Mouse (Mus musculus): Measurements from ENCODE around the gene Sesn3. TPM values are rescaled to one million over a fixed set of nuclear protein-coding genes. Genes with fewer than 3 reads are reported as not detected.
"Not testable (repeated sequence)": the region's sequence is repeated elsewhere in the genome, so short reads cannot be mapped to it uniquely, and the experiment has no call there.

Sesn3 gene
- total and polyA plus RNA-seq, 3 experiments = 19.4 to 65.1 (median 58.8) TPM

DNA sequence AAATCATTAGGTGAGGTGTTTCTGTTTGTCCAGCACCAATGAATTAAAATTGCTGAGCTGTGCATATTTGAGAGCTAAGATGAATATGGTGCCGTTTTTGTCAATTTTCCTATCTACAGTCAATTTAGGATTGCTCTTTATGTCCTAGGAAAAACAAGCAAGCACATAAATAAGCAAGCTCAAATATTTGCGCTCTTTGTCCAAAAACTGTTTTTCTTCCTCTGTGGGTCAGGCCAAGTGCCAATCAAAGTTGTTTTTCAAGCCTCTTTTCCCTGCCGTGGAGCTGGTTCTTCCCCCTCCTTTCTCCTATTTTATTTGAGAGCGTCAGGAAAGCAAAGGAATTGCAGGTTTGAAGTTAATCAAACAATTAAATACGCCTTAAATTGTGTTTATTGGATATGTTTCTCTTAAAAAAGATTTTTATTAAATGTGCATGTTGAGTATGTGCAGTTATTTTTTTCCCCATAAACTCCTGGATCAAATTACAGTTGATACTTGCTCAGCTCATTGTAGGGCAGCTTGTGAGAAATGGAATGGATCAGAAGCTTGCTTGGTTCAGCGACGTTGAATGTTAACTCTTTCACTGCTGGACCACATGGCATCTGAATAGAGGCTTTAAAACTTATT is 2.6 kb downstream of the Sesn3 start:
- no peak for DNase-seq

DNA sequence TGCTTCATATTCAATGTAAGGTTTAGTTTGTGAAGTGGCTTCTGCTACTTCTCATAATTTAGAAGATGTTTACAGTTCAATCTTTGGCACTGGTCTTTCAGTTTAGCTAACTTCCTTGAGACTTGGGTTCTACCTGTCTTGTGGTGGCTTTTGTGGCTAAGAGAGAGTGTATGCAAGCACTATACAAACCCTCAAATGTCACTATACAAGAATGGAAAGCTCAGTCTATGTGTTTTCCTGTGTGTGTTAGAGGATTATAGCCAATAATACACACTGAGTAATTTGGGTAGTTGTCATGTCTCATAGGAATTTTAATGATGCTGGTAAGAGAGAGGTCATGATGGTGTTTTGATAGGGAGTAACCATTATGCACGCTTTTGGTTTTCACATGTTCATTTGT is 5.8 kb downstream of the Sesn3 start:
- DNase-seq = no peak

- DNase-seq = peak; percentile 68
These were observed 10.2 kb downstream of the Sesn3 start for GRCm38 (mm10) chr9:14285036-14285435.

- DNase-seq = no peak
These were observed 12.4 kb downstream of the Sesn3 start for GRCm38 (mm10) chr9:14287234-14287633.

- no peak for DNase-seq
These were observed 13.6 kb downstream of the Sesn3 start for GRCm38 (mm10) chr9:14288500-14288899.

GRCm38 (mm10) chr9:14293866-14294265 is 19.0 kb downstream of the Sesn3 start:
- no peak for DNase-seq

- DNase-seq = no peak
These were observed 21.0 kb downstream of the Sesn3 start for GRCm38 (mm10) chr9:14295680-14296440.

- no peak for DNase-seq
These were observed 22.3 kb downstream of the Sesn3 start for GRCm38 (mm10) chr9:14297204-14297603.

DNA sequence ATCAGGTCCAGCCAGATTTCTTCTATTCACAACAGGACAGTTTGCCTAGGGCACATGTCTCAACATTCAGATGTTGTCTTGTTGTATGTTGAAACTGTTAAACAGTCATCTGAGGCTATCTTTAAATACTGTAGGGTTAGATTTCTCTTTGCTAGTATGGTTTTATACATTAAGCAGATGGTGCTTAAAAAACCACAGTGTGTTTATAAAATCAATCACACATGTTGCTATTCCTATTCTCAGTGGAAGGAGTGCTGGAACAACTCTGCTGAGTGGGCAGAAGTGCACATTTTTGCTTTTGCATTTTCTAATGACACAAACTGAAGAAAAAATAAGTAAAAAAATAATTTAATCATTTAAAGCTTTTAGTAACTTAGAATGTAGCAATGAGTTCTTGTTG is 25.0 kb downstream of the Sesn3 start:
- no peak for DNase-seq

DNA sequence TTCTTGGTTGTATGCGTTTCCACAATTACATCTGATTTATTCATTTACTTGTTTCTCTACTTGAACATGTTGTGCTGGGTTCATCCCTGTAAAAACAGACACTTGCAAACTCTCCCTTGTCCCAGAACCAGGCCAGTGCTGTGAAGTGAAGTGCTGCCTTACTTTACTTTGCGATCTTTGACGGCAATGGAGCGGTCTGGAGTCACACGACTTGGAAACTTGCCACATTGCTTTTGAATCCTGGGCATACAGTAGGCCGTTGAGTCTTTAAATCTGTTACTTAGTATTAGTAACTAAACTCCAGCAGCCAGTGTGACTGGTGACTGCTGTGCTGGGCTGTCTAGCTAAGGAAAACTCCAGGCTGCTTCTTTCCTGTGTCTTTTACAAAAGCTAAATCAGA is 25.9 kb downstream of the Sesn3 start:
- no peak for DNase-seq

DNA sequence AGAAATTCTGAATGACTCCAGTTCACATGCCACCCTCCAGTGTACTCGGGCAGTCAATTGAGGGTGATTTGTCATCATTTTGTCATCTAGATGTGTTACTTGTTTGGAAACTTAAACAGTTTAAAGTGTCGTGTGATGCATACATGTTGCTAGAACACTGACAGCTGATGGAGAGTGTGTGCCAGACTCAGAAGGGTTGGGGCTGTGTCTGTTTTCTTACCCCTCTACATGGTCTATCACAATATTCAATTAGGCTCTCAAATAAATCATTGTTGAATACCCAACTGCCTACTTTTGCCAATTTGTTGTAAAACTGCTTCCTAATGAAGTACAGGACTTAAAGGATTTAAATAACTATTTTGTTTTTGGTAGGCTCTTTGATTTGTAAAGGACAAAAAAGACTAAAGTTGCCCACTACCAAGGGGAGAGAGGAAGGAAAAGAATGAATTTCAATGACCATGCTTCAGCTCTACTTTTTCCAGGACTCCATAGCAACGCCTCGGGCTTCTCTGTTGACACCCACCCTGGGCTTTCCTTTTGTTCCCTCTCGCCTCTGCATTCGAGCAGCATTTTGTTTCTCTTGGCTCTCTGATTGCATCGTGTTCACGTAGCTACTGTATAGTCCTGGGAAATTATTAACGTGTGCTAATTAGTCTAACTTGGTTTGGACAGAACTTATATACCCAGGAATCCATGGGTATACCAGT is 29.5 kb downstream of the Sesn3 start:
- no peak for DNase-seq

- no peak for DNase-seq
These were observed 32.5 kb downstream of the Sesn3 start for GRCm38 (mm10) chr9:14307341-14307740.

DNA sequence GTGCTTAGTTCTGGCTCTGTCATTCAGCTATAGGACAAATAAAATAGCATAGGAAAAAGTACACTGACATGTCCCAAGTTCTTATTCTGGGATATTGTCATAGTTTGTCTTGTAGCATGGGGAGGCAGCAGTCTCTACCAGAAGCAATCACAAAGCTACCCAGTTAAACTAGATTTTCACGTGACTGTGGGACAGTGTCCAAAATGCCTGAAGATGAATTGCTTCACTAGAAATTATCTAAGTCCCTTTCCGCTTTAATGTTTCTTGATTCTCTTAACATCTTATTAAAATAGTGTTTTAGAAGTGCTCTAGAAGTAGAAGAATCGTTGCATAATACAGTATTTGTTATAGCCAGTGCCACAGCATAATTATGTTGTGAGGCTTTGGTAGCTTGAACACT is 39.1 kb downstream of the Sesn3 start:
- no peak for DNase-seq

- DNase-seq = no peak
These were observed 39.6 kb downstream of the Sesn3 start for GRCm38 (mm10) chr9:14314477-14314876.

DNA sequence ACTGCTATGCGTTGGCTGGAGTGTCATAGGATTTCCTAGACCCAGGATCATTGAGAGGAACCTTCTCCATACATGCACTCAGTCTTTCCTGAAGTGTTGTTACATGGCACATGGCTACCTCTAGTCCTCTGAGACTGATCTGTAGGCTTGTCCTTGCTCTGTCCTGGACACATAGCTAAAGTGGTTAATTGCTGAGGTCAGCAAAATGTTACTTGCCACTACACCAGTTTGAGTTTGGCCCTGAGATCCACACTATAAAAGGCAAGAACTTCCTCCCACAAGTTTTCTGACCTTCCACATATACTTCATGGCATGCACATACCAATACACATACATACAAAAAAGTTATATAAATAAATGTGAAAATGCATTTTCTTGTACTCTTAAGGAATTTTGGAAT is 41.8 kb downstream of the Sesn3 start:
- DNase-seq = no peak

DNA sequence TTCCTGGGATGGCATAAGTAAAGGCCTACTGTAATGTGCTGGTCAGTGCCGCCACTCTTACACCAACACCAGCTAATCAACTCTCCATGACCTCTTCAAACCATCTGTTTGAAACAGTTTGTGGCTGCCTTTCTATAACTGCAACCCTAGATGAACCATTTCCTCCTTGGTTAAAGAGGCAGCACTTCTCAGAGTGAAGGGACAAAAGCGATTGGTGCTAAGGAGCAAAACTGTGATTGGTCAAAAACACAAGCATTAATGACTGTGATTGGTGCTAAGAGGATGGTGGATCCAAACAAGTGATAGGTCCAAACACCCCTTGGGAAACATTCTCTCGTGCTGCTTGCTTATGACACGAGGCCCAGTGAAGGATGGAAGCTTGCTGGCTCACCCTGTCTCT is 61.0 kb downstream of the Sesn3 start:
- DNase-seq = no peak

GRCm38 (mm10) chr9:14336901-14337300 is 62.0 kb downstream of the Sesn3 start:
- DNase-seq = no peak

DNA sequence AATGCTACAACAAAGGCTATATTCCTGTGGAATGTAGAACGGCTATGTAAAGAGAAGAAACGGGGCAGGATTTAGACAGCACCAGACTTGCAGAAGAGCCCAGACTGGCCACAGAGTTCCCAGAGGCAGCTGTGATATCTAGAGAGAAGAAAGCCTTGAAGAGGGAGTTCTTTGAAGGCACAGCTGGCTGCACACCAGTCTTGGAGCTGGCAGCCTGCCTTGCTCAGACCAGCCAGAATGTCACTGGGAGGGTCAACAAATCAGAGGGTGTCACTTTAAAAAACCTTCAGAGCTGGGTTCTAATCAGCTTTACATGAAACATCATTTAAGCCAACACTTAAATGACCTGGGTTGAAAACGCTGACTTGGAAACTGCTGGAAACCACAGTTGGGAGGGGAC is 63.8 kb downstream of the Sesn3 start:
- DNase-seq = peak; percentile 59

DNA sequence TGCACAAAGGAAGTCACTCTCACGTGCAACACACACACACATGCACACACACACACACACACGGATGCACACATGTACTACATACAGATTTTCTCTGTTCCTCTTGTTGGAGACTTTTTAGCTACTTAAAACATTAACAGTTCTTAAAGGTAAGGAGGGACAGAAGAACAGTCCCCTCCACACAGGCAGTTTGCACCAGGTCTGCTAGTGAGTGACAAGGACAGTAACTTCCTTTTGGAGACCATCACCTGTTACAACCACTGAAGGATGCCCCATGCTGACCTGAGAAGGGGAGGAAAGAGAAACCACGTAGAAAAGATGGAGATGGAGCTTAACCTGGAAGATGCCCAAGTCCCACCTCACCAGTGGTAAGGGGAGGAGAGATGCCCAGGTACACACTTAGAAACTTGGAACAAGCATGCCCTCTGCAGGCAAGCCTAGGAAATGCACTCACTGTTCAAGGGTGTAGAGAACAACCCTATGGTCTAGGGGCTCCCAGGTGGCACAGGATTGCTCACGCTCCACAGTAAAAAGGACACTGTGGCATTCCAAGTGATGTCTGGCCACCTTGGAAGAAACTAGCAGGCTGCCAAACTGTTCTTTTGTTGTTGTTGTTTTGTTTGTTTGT is 67.3 kb downstream of the Sesn3 start:
- DNase-seq = peak; percentile 49

DNA sequence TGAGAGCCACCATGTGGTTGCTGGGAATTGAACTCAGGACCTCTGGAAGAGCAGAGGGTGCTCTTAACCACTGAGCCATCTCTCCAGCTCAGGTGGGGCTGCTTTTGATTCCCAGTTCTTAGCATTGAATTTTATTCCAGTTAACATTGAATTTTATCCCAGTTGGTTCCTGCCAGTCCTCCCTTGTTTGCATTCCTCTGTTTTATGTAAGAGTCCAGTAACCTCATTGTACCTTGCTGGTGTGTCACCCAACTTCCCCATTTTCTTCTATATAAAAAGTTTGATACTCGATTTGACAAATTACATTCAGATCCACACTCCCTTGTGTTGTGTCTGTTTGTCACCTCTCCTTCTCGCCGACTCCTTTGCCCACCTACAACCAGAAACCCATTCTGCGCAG is 71.0 kb downstream of the Sesn3 start:
- DNase-seq = not testable (repeated sequence)

DNA sequence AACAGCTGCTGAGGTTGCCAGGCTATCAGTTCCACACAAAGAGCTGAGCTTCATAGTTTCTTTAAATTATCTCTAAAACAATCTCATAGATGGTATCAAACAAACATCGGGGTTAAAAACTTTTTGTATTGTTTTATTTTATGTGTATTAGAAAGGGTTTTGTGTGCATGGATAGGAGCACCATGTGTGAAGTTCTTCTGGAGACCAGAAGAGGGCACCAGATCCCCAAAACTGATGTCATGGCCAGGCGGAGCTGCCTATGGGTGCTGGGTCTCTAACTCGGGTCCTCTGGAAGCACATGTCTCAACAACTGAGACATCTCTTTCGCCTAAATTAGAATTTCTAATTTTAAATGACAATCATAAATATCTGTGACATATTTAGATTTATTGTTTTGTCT is 73.5 kb downstream of the Sesn3 start:
- peak; percentile 34 for DNase-seq

- DNase-seq = peak; percentile 28
These were observed 74.5 kb downstream of the Sesn3 start for GRCm38 (mm10) chr9:14349380-14349779.

DNA sequence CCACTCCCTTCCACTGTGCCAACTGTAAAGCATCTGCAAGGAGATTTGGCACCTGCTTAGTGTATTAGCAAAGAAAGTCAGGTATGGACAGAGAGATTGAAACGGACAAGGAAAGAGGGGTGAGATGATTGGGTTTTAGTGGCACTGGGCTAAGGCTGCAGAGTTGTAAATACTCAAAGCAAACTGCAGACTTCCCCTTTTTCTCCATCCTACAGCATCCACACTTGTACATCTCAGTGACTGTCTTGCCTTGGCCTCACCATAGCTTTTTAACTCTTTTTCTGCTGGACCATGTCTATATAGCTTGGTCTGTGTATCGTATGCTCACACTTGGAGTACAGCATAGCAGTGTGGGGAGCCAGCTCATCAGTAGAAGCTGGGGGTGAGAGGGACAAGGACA is 75.9 kb downstream of the Sesn3 start:
- DNase-seq = no peak
